Mouse (Mus musculus): ENCODE data around the gene Pim3.

Gene Pim3

GRCm38 (mm10) chr15:88883342-88883741 is 21.4 kb downstream of the Pim3 start:
- no peak for DNase-seq

GRCm38 (mm10) chr15:88885376-88885775 is 23.4 kb downstream of the Pim3 start:
- DNase-seq, result no peak

- DNase-seq, result no peak
These were observed 27.0 kb downstream of the Pim3 start for GRCm38 (mm10) chr15:88889032-88889431.

GRCm38 (mm10) chr15:88889994-88890393 is 28.0 kb downstream of the Pim3 start:
- DNase-seq, result no peak

GRCm38 (mm10) chr15:88890751-88891675 is 29.0 kb downstream of the Pim3 start:
- DNase-seq, result peak; percentile 88

- no peak for DNase-seq
These were observed 29.7 kb downstream of the Pim3 start for GRCm38 (mm10) chr15:88891676-88892040.

- no peak for DNase-seq
These were observed 30.3 kb downstream of the Pim3 start for GRCm38 (mm10) chr15:88892252-88892651.

- DNase-seq, result no peak
These were observed 30.9 kb downstream of the Pim3 start for GRCm38 (mm10) chr15:88892876-88893275.

GRCm38 (mm10) chr15:88895119-88895518 is 33.1 kb downstream of the Pim3 start:
- no peak for DNase-seq

GRCm38 (mm10) chr15:88895891-88896290 is 33.9 kb downstream of the Pim3 start:
- no peak for DNase-seq

- DNase-seq, result no peak
These were observed 34.5 kb downstream of the Pim3 start for GRCm38 (mm10) chr15:88896341-88896980.

- DNase-seq, result no peak
These were observed 40.4 kb downstream of the Pim3 start for GRCm38 (mm10) chr15:88902200-88902875.

- DNase-seq, result no peak
These were observed 41.1 kb downstream of the Pim3 start for GRCm38 (mm10) chr15:88903086-88903485.

- DNase-seq, result no peak
These were observed 42.2 kb downstream of the Pim3 start for GRCm38 (mm10) chr15:88904056-88904811.

GRCm38 (mm10) chr15:88906347-88906746 is 44.4 kb downstream of the Pim3 start:
- no peak for DNase-seq

GRCm38 (mm10) chr15:88915046-88915445 is 53.1 kb downstream of the Pim3 start:
- no peak for DNase-seq

Data from kidney, postnatal 10 days (tissue).